Mouse (Mus musculus) ES-Bruce4 (cell line): Measurements from ENCODE around the gene Nipbl. TPM values are rescaled to one million over a fixed set of nuclear protein-coding genes. Genes with fewer than 3 reads are reported as not detected.

Source experiments
- H3K27ac ChIP-seq: 2 replicates; pipeline ENCODE4 v1.5.1; 2012; ENCODE audit warnings: low read length, inconsistent platforms; ENCODE audit not compliant: insufficient read depth
- H3K27me3 ChIP-seq: 2 replicates; pipeline ENCODE4 v1.6.1; 2012; ENCODE audit warnings: mild to moderate bottlenecking, low read length, inconsistent platforms; ENCODE audit not compliant: control insufficient read depth, poor library complexity, insufficient read depth, severe bottlenecking
- H3K36me3 ChIP-seq: 2 replicates; pipeline ENCODE4 v1.6.1; 2012; ENCODE audit warnings: inconsistent platforms, mild to moderate bottlenecking, low read length, moderate library complexity; ENCODE audit not compliant: control insufficient read depth, poor library complexity, insufficient read depth, severe bottlenecking
- H3K4me1 ChIP-seq: one replicate; pipeline ENCODE4 v1.8.1; 2011; ENCODE audit warnings: low read length; ENCODE audit not compliant: control insufficient read depth, insufficient read depth
- H3K4me3 ChIP-seq: 2 replicates; pipeline ENCODE4 v1.5.1; 2011; ENCODE audit warnings: low read depth, mild to moderate bottlenecking, low read length
- H3K9ac ChIP-seq: 2 replicates; pipeline ENCODE4 v1.6.1; 2012; ENCODE audit warnings: low read depth, mild to moderate bottlenecking, inconsistent platforms; ENCODE audit not compliant: poor library complexity, severe bottlenecking
- H3K9me3 ChIP-seq: replicated peaks from 2 replicates; pipeline ENCODE4 v1.6.1; 2012; ENCODE audit warnings: mild to moderate bottlenecking, low read length, inconsistent platforms; ENCODE audit not compliant: control insufficient read depth, poor library complexity, insufficient read depth, severe bottlenecking
- CTCF ChIP-seq: IDR thresholded peaks from one replicate; pipeline ENCODE4 v1.8.1; 2011; ENCODE audit warnings: low read depth, low read length
- EP300 ChIP-seq: IDR thresholded peaks from 2 replicates; pipeline ENCODE4 v1.6.1; 2011; ENCODE audit warnings: low read depth, low read length; ENCODE audit not compliant: insufficient read depth
- POLR2A ChIP-seq: IDR thresholded peaks from one replicate; pipeline ENCODE4 v1.8.1; 2011; ENCODE audit warnings: low read length; ENCODE audit not compliant: insufficient read depth
- polyA plus RNA-seq: library from polyadenylated mRNA; stranded (reverse); fragments of >200 nt; gene quantifications from 2 replicates; pipeline ENCODE4 v1.2.4, GENCODE M21; 2011; ENCODE audit warnings: low read depth; ENCODE audit not compliant: missing spikeins, insufficient read depth, insufficient read length

Gene Nipbl
- polyA plus RNA-seq, 1 experiment: 78.2 TPM

DNA sequence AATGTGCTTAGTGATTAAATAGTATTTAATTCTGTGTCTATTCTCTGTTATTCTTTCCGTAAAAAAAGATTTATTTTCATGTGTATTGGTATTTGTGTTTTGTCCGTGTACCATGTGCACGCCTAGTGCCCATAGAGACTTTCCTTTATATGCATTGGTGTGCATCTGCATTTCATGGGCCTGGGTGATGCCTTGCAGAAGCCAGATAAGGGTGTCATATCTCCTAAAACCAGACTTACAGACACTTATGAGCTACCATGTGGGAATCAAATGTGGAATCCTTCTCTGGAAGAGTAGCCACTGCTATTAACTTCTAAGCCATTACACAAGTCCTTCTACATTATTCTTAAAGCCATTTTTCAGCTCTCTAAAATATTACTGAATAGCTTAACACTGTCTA lies 112.7 kb downstream of the Nipbl start:
- peaks cover 6% of the 10 kb centered on the region for H3K36me3 ChIP-seq

DNA sequence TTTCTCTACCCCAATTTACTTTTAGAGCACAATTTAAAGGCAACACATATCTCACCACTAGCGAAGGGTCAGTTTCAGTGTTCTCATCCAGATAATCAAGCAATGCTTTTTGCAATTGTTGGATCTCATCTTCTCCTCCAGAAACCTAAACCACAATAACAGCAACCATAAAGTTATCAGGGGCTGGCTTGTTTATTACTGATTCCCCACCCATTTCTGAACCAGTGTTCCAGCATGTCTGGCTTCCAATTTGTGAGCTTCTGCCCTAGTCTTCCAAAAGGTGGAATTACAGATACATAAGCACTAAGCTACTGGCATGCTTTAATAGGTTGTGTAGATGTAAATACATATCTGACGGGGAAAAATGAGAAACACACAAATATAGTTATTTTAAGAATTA lies 118.6 kb downstream of the Nipbl start:
- Histone ChIP-seq H3K27ac (no peak overlapping the region), H3K9me3 (no peaks in the 10 kb centered on the region), H3K4me1 (no peaks in the 10 kb centered on the region), H3K27me3 (no peaks in the 10 kb centered on the region), H3K4me3 (no peak overlapping the region), H3K36me3 (peaks cover 12% of the 10 kb centered on the region), H3K9ac (no peak overlapping the region)
- TF ChIP-seq CTCF (no peak), POLR2A (no peak), EP300 (no peak)

More for the DNA sequence above, 112.7 kb downstream of the Nipbl start:
- H3K4me3 ChIP-seq: no peak overlapping the region
- no peak overlapping the region for H3K9ac ChIP-seq
- no peak for TF ChIP-seq POLR2A
- TF ChIP-seq EP300: no peak
- no peak overlapping the region for H3K27ac ChIP-seq
- H3K27me3 ChIP-seq: no peaks in the 10 kb centered on the region
- no peaks in the 10 kb centered on the region for H3K9me3 ChIP-seq
- H3K4me1 ChIP-seq: no peaks in the 10 kb centered on the region

DNA sequence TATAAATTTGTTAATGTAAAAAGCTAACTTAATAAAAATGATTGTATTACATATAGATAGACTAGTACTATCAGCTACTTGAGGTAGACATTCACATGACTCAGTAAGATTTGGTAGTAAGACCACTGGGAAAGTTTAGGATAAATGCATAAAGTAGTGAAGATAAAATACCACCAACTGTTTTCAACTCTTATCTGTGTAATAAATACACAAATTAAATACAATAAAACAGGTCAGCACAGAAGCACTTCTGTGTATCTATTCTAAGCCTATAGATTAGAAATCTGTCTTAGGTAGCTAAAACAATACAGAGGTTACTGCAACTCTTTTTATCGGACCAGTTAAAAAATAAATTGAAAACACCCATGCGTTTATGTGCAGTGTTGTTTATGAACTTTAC lies 119.4 kb downstream of the Nipbl start:
- peaks cover 12% of the 10 kb centered on the region for H3K36me3 ChIP-seq
- H3K27ac ChIP-seq: no peak overlapping the region
- no peaks in the 10 kb centered on the region for H3K4me1 ChIP-seq

DNA sequence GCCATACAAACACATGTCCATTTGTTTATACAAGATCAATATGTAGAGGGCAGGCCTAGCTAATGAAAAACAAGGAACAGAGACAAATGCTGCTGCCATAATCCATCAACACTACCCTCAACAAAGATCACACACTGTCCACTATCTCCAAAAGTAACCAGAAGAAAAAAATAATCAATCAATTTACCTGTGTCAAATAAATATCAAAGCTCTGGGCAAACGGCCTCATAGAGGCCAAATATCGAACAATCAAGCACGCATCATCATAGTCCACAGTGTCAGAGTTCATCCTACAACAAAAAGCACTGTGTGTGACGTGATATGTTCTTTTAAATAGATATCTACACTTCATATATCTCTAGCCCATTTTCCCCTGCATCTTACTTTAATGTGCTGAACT lies 120.2 kb downstream of the Nipbl start:
- Histone ChIP-seq H3K9me3 (no peaks in the 10 kb centered on the region), H3K27me3 (no peaks in the 10 kb centered on the region), H3K4me1 (no peaks in the 10 kb centered on the region), H3K9ac (no peak overlapping the region), H3K36me3 (peaks cover 12% of the 10 kb centered on the region), H3K4me3 (no peak overlapping the region), H3K27ac (no peak overlapping the region)
- TF ChIP-seq POLR2A (no peak), CTCF (no peak), EP300 (no peak)

More for the DNA sequence above, 119.4 kb downstream of the Nipbl start:
- H3K9ac ChIP-seq: no peak overlapping the region
- no peaks in the 10 kb centered on the region for H3K27me3 ChIP-seq
- H3K9me3 ChIP-seq: no peaks in the 10 kb centered on the region
- TF ChIP-seq EP300: no peak
- TF ChIP-seq CTCF: no peak
- no peak for TF ChIP-seq POLR2A
- H3K4me3 ChIP-seq: no peak overlapping the region

DNA sequence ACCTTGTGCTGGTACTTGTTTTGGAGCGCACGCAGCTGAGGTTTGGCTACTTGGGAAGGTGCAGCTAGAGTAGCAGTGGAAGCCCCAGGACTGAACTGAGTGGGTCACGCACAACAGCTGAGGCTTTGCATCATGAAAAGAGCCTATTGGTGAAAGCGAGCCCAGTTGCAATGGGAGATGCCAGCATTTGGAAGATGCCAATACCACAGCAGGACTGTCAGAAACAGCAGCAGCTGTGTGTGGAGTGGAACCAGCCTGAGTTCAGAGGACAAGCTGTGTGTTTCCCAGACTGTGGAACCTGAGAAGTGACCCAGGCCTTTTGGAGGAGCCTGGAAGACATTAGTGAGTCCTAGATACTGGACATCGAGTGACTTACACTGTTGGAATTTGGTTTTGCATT lies 122.8 kb downstream of the Nipbl start:
- H3K9ac ChIP-seq: no peak overlapping the region
- H3K9me3 ChIP-seq: no peaks in the 10 kb centered on the region
- no peaks in the 10 kb centered on the region for H3K27me3 ChIP-seq
- no peaks in the 10 kb centered on the region for H3K4me1 ChIP-seq
- TF ChIP-seq POLR2A (no peak), EP300 (no peak), CTCF (no peak)
- H3K27ac ChIP-seq: no peak overlapping the region
- H3K36me3 ChIP-seq: peaks cover 13% of the 10 kb centered on the region
- no peak overlapping the region for H3K4me3 ChIP-seq

DNA sequence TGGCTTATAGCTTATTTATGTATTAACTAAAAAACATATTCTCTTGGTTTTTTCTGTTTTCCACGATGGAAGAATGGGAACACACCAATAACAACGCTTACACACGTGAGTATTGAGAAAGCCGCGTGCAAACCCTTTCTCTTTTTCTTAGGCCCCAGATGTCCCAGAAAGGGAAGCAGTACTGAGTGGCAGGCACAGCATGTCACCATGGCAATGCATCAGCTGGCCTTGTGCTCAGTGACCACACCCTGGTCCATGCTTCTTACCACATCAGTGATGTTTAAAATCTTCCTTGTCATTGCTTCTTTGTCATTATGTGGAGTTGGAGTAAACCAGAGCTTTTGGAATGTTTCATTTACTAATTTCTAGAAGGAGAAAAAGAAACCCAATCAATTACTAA lies 125.1 kb downstream of the Nipbl start:
- Histone ChIP-seq H3K4me1 (no peaks in the 10 kb centered on the region), H3K9ac (no peak overlapping the region), H3K9me3 (no peaks in the 10 kb centered on the region), H3K36me3 (peaks cover 11% of the 10 kb centered on the region), H3K4me3 (no peak overlapping the region), H3K27me3 (no peaks in the 10 kb centered on the region), H3K27ac (no peak overlapping the region)
- TF ChIP-seq EP300 (no peak), CTCF (no peak), POLR2A (no peak)
